In the genomic region with DNA sequence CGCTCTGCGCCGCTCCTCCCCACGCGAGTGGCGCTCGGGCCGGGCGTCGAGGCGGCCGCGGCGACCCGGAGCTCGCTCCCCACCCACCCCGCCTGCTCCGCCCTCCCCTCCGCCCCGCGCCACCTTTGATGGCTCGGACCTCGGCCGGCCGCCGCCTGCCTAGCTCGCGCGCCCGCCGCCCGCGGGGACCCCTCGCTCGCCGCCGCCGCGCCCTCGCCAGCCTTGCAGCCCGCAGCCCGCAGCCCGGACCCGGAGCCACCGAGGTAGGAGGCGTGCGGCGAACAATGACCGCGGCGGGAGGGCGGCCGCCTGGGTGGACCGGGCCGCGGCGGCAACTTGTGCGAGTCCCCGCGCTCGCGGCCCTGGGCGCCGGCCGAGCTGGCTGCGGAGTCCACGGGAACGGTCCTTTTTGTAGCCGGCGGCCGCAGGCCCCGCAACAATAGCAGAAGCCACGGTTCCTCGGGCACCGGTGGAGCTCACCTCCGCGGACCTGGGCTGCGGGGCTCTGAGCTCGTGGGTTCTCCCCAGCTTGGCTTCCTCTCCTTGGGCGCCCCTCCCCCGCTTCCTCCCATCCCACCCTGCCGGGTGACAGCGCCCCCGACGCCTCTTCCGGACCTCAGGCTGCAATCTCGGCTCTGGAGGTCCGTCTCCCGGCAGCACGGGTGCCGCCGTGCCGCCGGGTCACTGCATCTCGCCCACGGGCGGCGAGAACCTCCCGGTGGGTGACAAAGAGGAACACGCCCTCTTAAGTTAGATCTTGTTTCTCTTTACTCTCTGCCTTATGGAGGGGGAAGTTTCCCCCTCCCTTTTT, we compare ENCODE assay signal across 8 mouse cellular contexts. TPM values are rescaled to one million over a fixed set of nuclear protein-coding genes. Genes with fewer than 3 reads are reported as not detected.
DNase-seq lines count a peak whose midpoint lies in the region; ATAC-seq and TF ChIP-seq lines count a peak whose summit lies in the region.

No protein-coding gene starts in this region.

- no peak for TF ChIP-seq POLR2A in thymus, adult 2 months (IDR thresholded peaks at IDR 0.05; ENCODE audit: control insufficient read depth, extremely low read depth, insufficient read depth, low read length, poor library complexity)

- H3K27me3 ChIP-seq in liver, embryonic 13.5 days: peaks cover 51% of the 10 kb centered on the region
- peaks cover 18% of the 10 kb centered on the region for H3K27me3 ChIP-seq in thymus, adult 2 months (ENCODE audit: control insufficient read depth, insufficient read depth, low read length)

- peak overlapping the region; percentile 39 for H3K27ac ChIP-seq in liver, embryonic 13.5 days
- no peak overlapping the region for H3K27ac ChIP-seq in thymus, adult 2 months (ENCODE audit: control insufficient read depth, insufficient read depth, low read length)

- peak overlapping the region; percentile 66 for H3K4me2 ChIP-seq in liver, embryonic 13.5 days

- peak; percentile 13 to 51 for DNase-seq in urinary bladder, adult 18-20 months (ENCODE audit: low spot score in 2 of 2)
- DNase-seq in urinary bladder, adult 2 months (ENCODE audit: low spot score): no peak
- peak; percentile 75 for DNase-seq in embryo, embryonic 10 days (ENCODE audit: low spot score)
- peak; percentile 42 for DNase-seq in heart, adult 8-10 months (ENCODE audit: low spot score)
- peak; percentile 46 for DNase-seq in kidney, adult 11 months
- DNase-seq in liver, embryonic 13.5 days: no peak
- peak; percentile 80 for DNase-seq in neural tube, embryonic 10.5 days (ENCODE audit: extremely low spot score, low spot score)
- DNase-seq in thymus, adult 2 months: peak; percentile 74

- under 1% methylated on average over 73 of the region's 100 CpGs for WGBS in liver, embryonic 13.5 days (ENCODE audit: insufficient replicate concordance)
- under 1% methylated on average over 76 of the region's 100 CpGs for WGBS in thymus, adult 2 months

- H3K4me3 ChIP-seq in liver, embryonic 13.5 days (replicated peaks): peak overlapping the region; percentile 62
- H3K4me3 ChIP-seq in thymus, adult 2 months (ENCODE audit: control insufficient read depth, insufficient read depth, low read length): peak overlapping the region; percentile 55

- ATAC-seq in liver, embryonic 13.5 days (ENCODE audit: low read depth): peak; percentile 78

- H3K36me3 ChIP-seq in liver, embryonic 13.5 days: no peaks in the 10 kb centered on the region
- H3K36me3 ChIP-seq in thymus, adult 2 months (ENCODE audit: control insufficient read depth, insufficient read depth, low read length): no peaks in the 10 kb centered on the region

- TF ChIP-seq CTCF in thymus, adult 2 months (IDR thresholded peaks at IDR 0.05; ENCODE audit: borderline replicate concordance, control insufficient read depth, extremely low read depth, insufficient read depth, low read length, poor library complexity): no peak

- peak overlapping the region; percentile 67 for H3K9ac ChIP-seq in liver, embryonic 13.5 days

- H3K4me1 ChIP-seq in liver, embryonic 13.5 days (replicated peaks): peaks cover 17% of the 10 kb centered on the region
- no peaks in the 10 kb centered on the region; the same call in 1 of the 2 replicates for H3K4me1 ChIP-seq in thymus, adult 2 months (replicated peaks; ENCODE audit: control insufficient read depth, insufficient read depth, low read length)

- no peaks in the 10 kb centered on the region for H3K9me3 ChIP-seq in liver, embryonic 13.5 days (replicated peaks)

RNA-seq across cellular contexts. Expression of gene Farp1, which starts 0.9 kb away (rescaled TPM):
- polyA plus RNA-seq in urinary bladder, adult 2 months (2012; rRNA removed): 31.7 and 46.1 TPM in 2 replicates
- 10 to 100 TPM in 2 of 4 experiments, 1 to 10 TPM in 2; 9.1 to 10.7 (median 10.2) TPM for total RNA-seq in heart, adult 8-10 months (2022)
- polyA plus RNA-seq in liver, embryonic 13.5 days (2015; fragmentation: Nextera tagmentation; extraction: Ambion mirVana): 3.4 and 4.0 TPM in 2 replicates
- polyA plus RNA-seq in thymus, adult 2 months (2012; rRNA removed): 4.9 and 5.1 TPM in 2 replicates

Comparison
In these comparisons a context has a peak if more than half of its experiments do, and no peak if none do; other contexts are left out.
1. DNase-seq: peak in urinary bladder, adult 18-20 months (2 of 2), embryo, embryonic 10 days (single experiment), heart, adult 8-10 months (single experiment), kidney, adult 11 months (single experiment), neural tube, embryonic 10.5 days (single experiment) and thymus, adult 2 months (single experiment); none in urinary bladder, adult 2 months (single experiment) and liver, embryonic 13.5 days (single experiment).